Mouse (Mus musculus) hindbrain, embryonic 10.5 days (tissue): Measurements from ENCODE around the gene Magi2. TPM values are rescaled to one million over a fixed set of nuclear protein-coding genes. Genes with fewer than 3 reads are reported as not detected.
"Not testable (repeated sequence)": the region's sequence is repeated elsewhere in the genome, so short reads cannot be mapped to it uniquely, and the experiment has no call there.

ENCODE experiments used
- DNase-seq: peaks from one replicate; pipeline ENCODE4 v3.0.0-alpha.2; 2017; ENCODE audit warnings: low spot score
- H3K27ac ChIP-seq: fragments of 300-500 bp; sonication (generic); 2 replicates; pipeline ENCODE4 v1.5.1; 2016; ENCODE audit warnings: mild to moderate bottlenecking, moderate library complexity
- H3K27me3 ChIP-seq: fragments of 300-500 bp; sonication (generic); 2 replicates; pipeline ENCODE4 v1.6.1; 2016; ENCODE audit warnings: mild to moderate bottlenecking; ENCODE audit not compliant: poor library complexity, insufficient read depth, severe bottlenecking
- H3K36me3 ChIP-seq: fragments of 300-500 bp; sonication (generic); 2 replicates; pipeline ENCODE4 v1.6.1; 2016; ENCODE audit warnings: mild to moderate bottlenecking, moderate library complexity
- H3K4me1 ChIP-seq: fragments of 300-500 bp; sonication (generic); replicated peaks from 2 replicates; pipeline ENCODE4 v1.6.1; 2016; ENCODE audit warnings: mild to moderate bottlenecking
- H3K4me3 ChIP-seq: fragments of 300-500 bp; sonication (generic); 2 replicates; pipeline ENCODE4 v1.5.1; 2016; ENCODE audit warnings: mild to moderate bottlenecking, moderate library complexity
- H3K9me3 ChIP-seq: fragments of 300-500 bp; sonication (generic); 2 replicates; pipeline ENCODE4 v1.6.1; 2016; ENCODE audit warnings: mild to moderate bottlenecking, moderate library complexity
- WGBS: fragments of 180-500 bp; shearing (Covaris S2); methylation state at CpG from one replicate; pipeline ENCODE4 v1.1.7; 2016; 5-methylcytosine and 5-hydroxymethylcytosine counted together
- polyA plus RNA-seq: library from polyadenylated mRNA; unstranded; fragments of >200 nt; fragmentation: Nextera tagmentation; extraction: Ambion mirVana; gene quantifications from 2 replicates; pipeline ENCODE4 v1.2.1, GENCODE M21; 2016

Gene Magi2
- polyA plus RNA-seq, 1 experiment from 2014 or later, result 9.9 TPM

DNA sequence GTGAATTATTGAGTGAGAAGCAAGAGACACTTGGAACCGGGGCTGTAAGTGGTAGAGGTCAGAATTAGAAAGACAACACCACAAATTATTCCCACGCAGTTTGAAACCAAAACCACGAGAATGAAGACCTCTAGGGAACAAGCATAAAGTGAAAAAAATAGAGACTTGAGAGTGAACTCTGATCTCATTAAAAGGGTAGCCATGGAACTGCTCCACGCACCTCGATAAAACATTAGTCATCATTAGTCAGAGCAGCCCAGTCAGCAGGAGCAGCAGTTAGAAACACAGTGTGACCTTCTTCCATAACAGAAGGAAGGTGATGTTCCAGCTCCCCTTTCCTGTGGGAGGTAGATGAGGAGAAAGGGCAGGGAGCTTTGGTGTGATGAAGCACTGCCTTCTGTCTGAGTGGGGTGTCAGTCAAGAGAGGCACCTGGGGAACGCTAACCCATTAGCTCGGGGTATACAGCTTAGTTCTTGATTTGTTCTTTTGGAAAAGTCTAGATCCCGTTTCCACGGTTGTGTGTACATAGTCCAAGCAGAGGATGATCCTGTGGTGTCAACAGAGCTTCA lies 1272.3 kb downstream of the Magi2 start:
- no peak overlapping the region for H3K4me3 ChIP-seq
- no peaks in the 10 kb centered on the region for H3K36me3 ChIP-seq
- no peaks in the 10 kb centered on the region for H3K27me3 ChIP-seq
- H3K27ac ChIP-seq, result no peak overlapping the region
- WGBS, result 85% methylated on average over 9 of the region's 9 CpGs
- no peaks in the 10 kb centered on the region for H3K9me3 ChIP-seq
- no peaks in the 10 kb centered on the region for H3K4me1 ChIP-seq
- no peak for DNase-seq

GRCm38 (mm10) chr5:20508609-20509008 lies 1281.8 kb downstream of the Magi2 start:
- Histone ChIP-seq H3K27me3 (no peaks in the 10 kb centered on the region), H3K36me3 (no peaks in the 10 kb centered on the region), H3K27ac (no peak overlapping the region), H3K9me3 (no peaks in the 10 kb centered on the region), H3K4me3 (no peak overlapping the region), H3K4me1 (no peaks in the 10 kb centered on the region; the same call in 1 of the 2 replicates)
- WGBS, result 76% methylated on average over 5 of the region's 5 CpGs
- DNase-seq, result no peak

DNA sequence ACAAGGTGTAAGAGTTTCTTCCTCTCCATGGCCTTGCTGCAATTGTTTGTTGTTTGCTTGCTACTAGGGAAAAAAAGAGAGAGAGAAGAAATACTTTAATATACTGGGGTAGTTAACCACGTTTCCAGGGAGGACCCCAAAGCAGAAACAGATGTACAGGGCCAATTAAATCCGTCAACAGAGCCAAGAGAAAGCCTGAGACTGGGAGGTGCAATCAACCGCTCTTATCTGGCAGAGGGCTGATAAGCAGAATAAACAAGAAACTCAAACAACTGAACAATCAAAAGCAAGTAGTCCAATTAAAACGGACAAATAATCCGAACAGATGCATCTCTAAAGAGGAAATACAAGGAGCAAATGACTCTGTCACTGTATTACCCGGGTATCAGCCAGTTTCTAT lies 1282.8 kb downstream of the Magi2 start:
- H3K27me3 ChIP-seq, result no peaks in the 10 kb centered on the region
- no peaks in the 10 kb centered on the region for H3K36me3 ChIP-seq
- no peak for DNase-seq
- H3K27ac ChIP-seq, result no peak overlapping the region
- WGBS, result 60% methylated on average over 6 of the region's 6 CpGs
- H3K4me1 ChIP-seq, result no peaks in the 10 kb centered on the region; the same call in 1 of the 2 replicates
- H3K9me3 ChIP-seq, result no peaks in the 10 kb centered on the region
- no peak overlapping the region for H3K4me3 ChIP-seq

DNA sequence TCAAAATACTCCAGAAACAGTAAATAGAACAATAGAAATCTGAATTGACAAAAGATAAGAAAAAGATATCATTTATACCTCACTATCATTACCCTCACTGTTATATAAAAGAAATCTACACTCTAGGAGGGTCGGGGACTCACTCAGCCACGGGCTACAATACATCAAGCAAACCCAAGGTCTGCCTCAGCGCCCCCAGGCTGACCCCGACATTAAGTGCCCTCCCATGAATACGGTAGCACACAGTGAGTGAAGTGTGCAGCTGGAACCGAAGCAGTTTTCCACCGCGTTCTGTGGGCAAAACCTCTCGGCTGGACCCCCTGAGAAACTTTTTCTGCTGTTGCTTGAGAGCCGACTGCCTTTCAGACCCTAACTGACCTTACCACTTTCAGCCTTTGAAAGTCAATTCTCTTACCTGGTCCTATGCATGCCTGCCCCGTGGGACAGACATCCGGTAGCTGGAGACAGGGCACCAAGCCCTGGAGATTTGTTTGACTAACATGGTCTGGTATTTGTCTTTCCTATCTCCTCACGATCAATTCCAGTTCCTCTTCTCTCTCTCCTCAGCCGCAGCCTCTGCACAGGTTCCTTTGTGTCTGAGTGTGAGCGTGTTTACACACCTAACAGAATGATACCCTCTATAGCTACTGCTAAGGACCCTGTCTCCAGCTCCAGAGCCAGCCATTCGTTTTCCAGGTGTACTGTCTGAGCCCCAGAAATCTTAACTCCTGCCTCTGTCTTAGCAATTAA lies 1285.7 kb downstream of the Magi2 start:
- H3K27ac ChIP-seq, result no peak overlapping the region
- DNase-seq, result no peak
- H3K27me3 ChIP-seq, result no peaks in the 10 kb centered on the region
- H3K36me3 ChIP-seq, result no peaks in the 10 kb centered on the region
- no peaks in the 10 kb centered on the region; the same call in 1 of the 2 replicates for H3K4me1 ChIP-seq
- no peak overlapping the region for H3K4me3 ChIP-seq
- H3K9me3 ChIP-seq, result no peaks in the 10 kb centered on the region
- WGBS, result 59% methylated on average over 16 of the region's 16 CpGs

- H3K4me1 ChIP-seq, result no peaks in the 10 kb centered on the region
- no peaks in the 10 kb centered on the region for H3K9me3 ChIP-seq
- H3K4me3 ChIP-seq, result no peak overlapping the region
- 86% methylated on average over 9 of the region's 9 CpGs for WGBS
- H3K27ac ChIP-seq, result no peak overlapping the region
- no peaks in the 10 kb centered on the region for H3K27me3 ChIP-seq
- no peak for DNase-seq
- no peaks in the 10 kb centered on the region for H3K36me3 ChIP-seq
Observed at GRCm38 (mm10) chr5:20521639-20522038, 1294.8 kb downstream of the Magi2 start.

DNA sequence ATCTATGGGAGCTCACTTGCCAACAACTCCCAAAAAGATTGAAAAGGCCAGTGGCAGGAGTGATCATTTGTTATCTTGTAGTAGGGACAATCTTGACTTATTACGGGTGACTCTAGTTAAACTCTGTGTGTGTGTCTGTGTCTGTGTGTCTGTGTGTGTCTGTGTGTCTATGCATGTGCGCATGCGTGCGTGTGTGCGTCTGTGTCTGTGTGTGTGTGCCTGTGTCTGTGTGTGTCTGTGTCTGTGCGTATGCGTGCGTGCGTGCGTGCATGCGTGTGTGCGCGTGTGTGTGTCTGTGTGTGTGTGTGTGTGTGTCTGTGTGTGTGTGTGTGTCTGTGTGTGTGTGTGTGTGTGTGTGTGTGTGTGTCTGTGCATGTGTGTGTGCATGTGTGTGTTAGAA lies 1295.2 kb downstream of the Magi2 start:
- Histone ChIP-seq H3K27me3 (no peaks in the 10 kb centered on the region), H3K36me3 (no peaks in the 10 kb centered on the region), H3K27ac (no peak overlapping the region), H3K4me3 (no peak overlapping the region), H3K4me1 (no peaks in the 10 kb centered on the region), H3K9me3 (no peaks in the 10 kb centered on the region)
- no peak for DNase-seq
- WGBS, result 96% methylated on average over 13 of the region's 13 CpGs

GRCm38 (mm10) chr5:20523776-20524175 lies 1296.9 kb downstream of the Magi2 start:
- no peak overlapping the region for H3K27ac ChIP-seq
- no peaks in the 10 kb centered on the region for H3K36me3 ChIP-seq
- no peaks in the 10 kb centered on the region for H3K9me3 ChIP-seq
- no peak overlapping the region for H3K4me3 ChIP-seq
- no peak for DNase-seq
- H3K27me3 ChIP-seq, result no peaks in the 10 kb centered on the region
- no peaks in the 10 kb centered on the region for H3K4me1 ChIP-seq

GRCm38 (mm10) chr5:20526588-20526987 lies 1299.8 kb downstream of the Magi2 start:
- H3K9me3 ChIP-seq, H3K27me3 ChIP-seq, H3K4me1 ChIP-seq, DNase-seq, H3K36me3 ChIP-seq, H3K27ac ChIP-seq, H3K4me3 ChIP-seq: not testable (repeated sequence)
- WGBS, result 84% methylated on average over 2 of the region's 4 CpGs

DNA sequence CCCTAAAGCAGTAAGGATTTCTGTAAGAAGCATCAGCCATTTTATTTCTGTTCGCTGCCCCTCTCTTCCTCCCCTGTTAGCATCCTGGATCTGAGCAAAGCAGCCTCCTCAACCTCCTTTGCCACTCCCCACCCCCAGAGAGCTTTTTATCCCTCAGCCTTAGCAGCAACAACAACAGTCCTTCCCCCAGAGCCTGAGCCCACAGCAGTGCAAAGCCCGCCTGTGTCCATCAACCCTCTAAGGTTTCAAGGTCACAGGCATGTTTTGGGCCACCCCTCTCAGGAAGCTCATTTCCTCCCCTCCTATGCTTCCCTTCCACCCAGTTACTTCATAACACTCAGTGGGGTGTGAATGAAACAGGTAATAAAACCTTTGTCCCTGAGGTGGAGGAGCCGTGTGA lies 1309.7 kb downstream of the Magi2 start:
- Histone ChIP-seq H3K4me1 (peaks cover 6% of the 10 kb centered on the region), H3K36me3 (no peaks in the 10 kb centered on the region), H3K27ac (peak overlapping the region; percentile 64), H3K9me3 (no peaks in the 10 kb centered on the region), H3K27me3 (no peaks in the 10 kb centered on the region), H3K4me3 (no peak overlapping the region)
- no peak for DNase-seq
- 58% methylated on average over 3 of the region's 3 CpGs for WGBS

GRCm38 (mm10) chr5:20537369-20538022 lies 1310.7 kb downstream of the Magi2 start:
- Histone ChIP-seq H3K4me3 (no peak overlapping the region), H3K27me3 (no peaks in the 10 kb centered on the region), H3K27ac (no peak overlapping the region), H3K9me3 (no peaks in the 10 kb centered on the region), H3K36me3 (no peaks in the 10 kb centered on the region), H3K4me1 (peaks cover 6% of the 10 kb centered on the region)
- DNase-seq, result no peak
- 72% methylated on average over 8 of the region's 8 CpGs for WGBS

DNA sequence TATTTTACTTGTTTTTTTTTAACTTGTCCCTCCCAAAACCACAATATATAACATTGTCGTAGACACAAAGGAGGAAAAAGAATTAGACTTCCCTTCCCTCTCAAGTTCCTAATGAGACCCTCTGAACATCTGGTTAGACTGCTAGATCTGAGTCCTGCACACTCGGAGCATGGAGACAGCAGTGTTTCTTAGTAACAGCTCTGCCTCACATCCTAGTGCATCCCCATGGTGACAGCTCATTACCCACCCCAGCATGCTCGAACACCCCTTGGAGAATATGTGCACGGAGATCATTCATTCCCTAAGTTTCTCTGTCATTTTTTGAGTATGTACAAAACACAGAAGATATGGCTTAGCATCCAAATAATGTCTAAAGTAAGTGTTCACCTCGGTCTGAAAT lies 1317.5 kb downstream of the Magi2 start:
- 61% methylated on average over 5 of the region's 5 CpGs for WGBS

GRCm38 (mm10) chr5:20559378-20559777 lies 1332.5 kb downstream of the Magi2 start:
- Histone ChIP-seq H3K9me3 (no peaks in the 10 kb centered on the region), H3K4me3 (no peak overlapping the region)
- 89% methylated on average over 2 of the region's 2 CpGs for WGBS

More for the DNA sequence above, 1317.5 kb downstream of the Magi2 start:
- H3K4me3 ChIP-seq, result no peak overlapping the region
- no peaks in the 10 kb centered on the region for H3K9me3 ChIP-seq
- no peaks in the 10 kb centered on the region for H3K4me1 ChIP-seq
- no peak overlapping the region for H3K27ac ChIP-seq
- no peaks in the 10 kb centered on the region for H3K27me3 ChIP-seq
- DNase-seq, result no peak
- H3K36me3 ChIP-seq, result no peaks in the 10 kb centered on the region

DNA sequence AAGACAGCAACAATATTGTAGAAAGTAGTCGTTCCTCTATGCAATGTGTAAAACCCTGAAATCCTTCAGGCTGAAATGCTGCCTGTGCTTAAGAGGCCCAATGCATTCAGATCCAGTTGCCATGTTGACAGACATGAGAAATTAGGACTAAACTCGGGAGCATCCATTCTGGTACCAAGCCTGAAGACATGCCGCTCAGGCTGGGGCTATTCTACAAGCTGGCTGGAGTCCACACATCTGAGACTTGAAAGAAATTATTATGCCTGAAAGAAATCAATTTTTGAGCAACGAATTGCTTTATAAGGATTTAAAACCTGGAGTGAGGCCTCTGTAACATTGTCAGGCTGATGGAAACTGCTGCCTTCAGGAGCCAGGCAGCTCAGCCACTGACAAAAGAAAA lies 1333.0 kb downstream of the Magi2 start:
- H3K27me3 ChIP-seq, result no peaks in the 10 kb centered on the region
- H3K4me1 ChIP-seq, result no peaks in the 10 kb centered on the region
- no peaks in the 10 kb centered on the region for H3K36me3 ChIP-seq
- no peak for DNase-seq
- H3K9me3 ChIP-seq, result no peaks in the 10 kb centered on the region
- 73% methylated on average over 4 of the region's 4 CpGs for WGBS
- no peak overlapping the region for H3K27ac ChIP-seq
- H3K4me3 ChIP-seq, result no peak overlapping the region

More at GRCm38 (mm10) chr5:20559378-20559777, 1332.5 kb downstream of the Magi2 start:
- no peak overlapping the region for H3K27ac ChIP-seq
- DNase-seq, result no peak
- no peaks in the 10 kb centered on the region for H3K27me3 ChIP-seq
- no peaks in the 10 kb centered on the region for H3K4me1 ChIP-seq
- H3K36me3 ChIP-seq, result no peaks in the 10 kb centered on the region
